Mouse (Mus musculus) ZHBTc4 (cell line): Measurements from ENCODE around the gene Gpm6b.
A peak's percentile ranks its signal among the peaks of the same experiment; 100 is the strongest.

Experiments used
- DNase-seq: peaks from one replicate; pipeline ENCODE4 v3.0.0-alpha.2; 2011; ENCODE audit warnings: low read depth, low spot score

The Gpm6b gene

GRCm38 (mm10) chrX:166238831-166239460 lies at the start of gene Gpm6b:
Gene Gpm6b (plus strand): TSS chrX:166238911.
- DNase-seq: peak; percentile 32

GRCm38 (mm10) chrX:166196327-166196726 lies 42.4 kb upstream of the Gpm6b start:
- no peak for DNase-seq

GRCm38 (mm10) chrX:166198266-166198665 lies 40.4 kb upstream of the Gpm6b start:
- no peak for DNase-seq

GRCm38 (mm10) chrX:166199812-166200211 lies 38.9 kb upstream of the Gpm6b start:
- DNase-seq: no peak

- DNase-seq: no peak
These were observed 24.1 kb upstream of the Gpm6b start for GRCm38 (mm10) chrX:166214576-166214975.

- DNase-seq: no peak
These were observed 22.5 kb upstream of the Gpm6b start for GRCm38 (mm10) chrX:166216248-166216647.

- DNase-seq: no peak
These were observed 22.0 kb upstream of the Gpm6b start for GRCm38 (mm10) chrX:166216720-166217119.

GRCm38 (mm10) chrX:166219331-166219730 lies 19.4 kb upstream of the Gpm6b start:
- DNase-seq: no peak

- no peak for DNase-seq
These were observed 11.9 kb upstream of the Gpm6b start for GRCm38 (mm10) chrX:166226856-166227255.

- no peak for DNase-seq
These were observed 9.0 kb upstream of the Gpm6b start for GRCm38 (mm10) chrX:166229750-166230149.

- DNase-seq: no peak
These were observed 8.0 kb upstream of the Gpm6b start for GRCm38 (mm10) chrX:166230515-166231267.

- no peak for DNase-seq
These were observed 2.6 kb upstream of the Gpm6b start for GRCm38 (mm10) chrX:166236131-166236530.

GRCm38 (mm10) chrX:166239520-166239919 lies 809 bp downstream of the Gpm6b start:
- peak; percentile 10 for DNase-seq

GRCm38 (mm10) chrX:166240751-166241150 lies 2.0 kb downstream of the Gpm6b start:
- no peak for DNase-seq

GRCm38 (mm10) chrX:166243261-166243885 lies 4.7 kb downstream of the Gpm6b start:
- DNase-seq: peak; percentile 16

GRCm38 (mm10) chrX:166271489-166271888 lies 32.8 kb downstream of the Gpm6b start:
- no peak for DNase-seq

GRCm38 (mm10) chrX:166272646-166273045 lies 33.9 kb downstream of the Gpm6b start:
- no peak for DNase-seq

GRCm38 (mm10) chrX:166279861-166280260 lies 41.1 kb downstream of the Gpm6b start:
- no peak for DNase-seq

GRCm38 (mm10) chrX:166286760-166287483 lies 48.2 kb downstream of the Gpm6b start:
- no peak for DNase-seq

GRCm38 (mm10) chrX:166291266-166291665 lies 52.6 kb downstream of the Gpm6b start:
- no peak for DNase-seq

- peak; percentile 13 for DNase-seq
These were observed 54.8 kb downstream of the Gpm6b start for GRCm38 (mm10) chrX:166293465-166293864.

- DNase-seq: no peak
These were observed 64.1 kb downstream of the Gpm6b start for GRCm38 (mm10) chrX:166302791-166303190.
